Mouse (Mus musculus) kidney, adult 2 months (tissue): ENCODE results near the gene Thumpd3.

Experiments used
- CTCF ChIP-seq: fragments of 200-500 bp; conservative IDR thresholded peaks from 2 replicates; pipeline ENCODE4 v1.5.1; 2011; ENCODE audit warnings: low read depth, mild to moderate bottlenecking, control low read depth, low read length, moderate library complexity, mixed read lengths; ENCODE audit not compliant: insufficient read depth, insufficient read length
- POLR2A ChIP-seq: fragments of 200-500 bp; IDR thresholded peaks from one replicate; pipeline ENCODE4 v1.6.1; 2011; ENCODE audit warnings: low read depth, low read length, control low read depth

- TF ChIP-seq CTCF (no peak), POLR2A (no peak)
These were observed 49.5 kb downstream of the Thumpd3 start for GRCm38 (mm10) chr6:113095547-113095946.
